Mouse (Mus musculus): Measurements from ENCODE around the gene Eepd1. TPM values are rescaled to one million over a fixed set of nuclear protein-coding genes. Genes with fewer than 3 reads are reported as not detected.

The Eepd1 gene
- total RNA-seq, 2 experiments from 2014 or later, result 43.5 to 72.8 TPM

- no peak for DNase-seq
- intact Hi-C loops (cut with DNase I; ENCODE audit: low total_unique reads), result loop anchor here (10.0 kb wide), 2 partner anchors 98 to 172 kb away; no protein-coding TSS in a partner anchor
Observed at GRCm38 (mm10) chr9:25486246-25486807, 5.0 kb downstream of the Eepd1 start.

- no peak for DNase-seq
- intact Hi-C loops (cut with DNase I; ENCODE audit: low total_unique reads), result loop anchor here (10.0 kb wide), 2 partner anchors 97 to 173 kb away; no protein-coding TSS in a partner anchor
Observed at GRCm38 (mm10) chr9:25487446-25488110, 6.2 kb downstream of the Eepd1 start.

- intact Hi-C loops (cut with DNase I; ENCODE audit: low total_unique reads), result loop anchor here (10.0 kb wide), 2 partner anchors 96 to 174 kb away; no protein-coding TSS in a partner anchor
- DNase-seq, result no peak
Observed at GRCm38 (mm10) chr9:25488581-25488980, 7.2 kb downstream of the Eepd1 start.

GRCm38 (mm10) chr9:25489221-25489960, 8.0 kb downstream of the Eepd1 start:
- intact Hi-C loops (cut with DNase I; ENCODE audit: low total_unique reads), result loop anchor here (10.0 kb wide), 2 partner anchors 95 to 175 kb away; no protein-coding TSS in a partner anchor
- no peak for DNase-seq

GRCm38 (mm10) chr9:25490278-25491145, 9.2 kb downstream of the Eepd1 start:
- intact Hi-C loops (cut with DNase I; ENCODE audit: low total_unique reads), result no loop called here
- DNase-seq, result no peak

- intact Hi-C loops (cut with DNase I; ENCODE audit: low total_unique reads), result no loop called here
- no peak for DNase-seq
Observed at GRCm38 (mm10) chr9:25493918-25494317, 12.6 kb downstream of the Eepd1 start.

- DNase-seq, result peak; percentile 44
Observed at GRCm38 (mm10) chr9:25495601-25496000, 14.3 kb downstream of the Eepd1 start.

GRCm38 (mm10) chr9:25496196-25496595, 14.8 kb downstream of the Eepd1 start:
- intact Hi-C loops (cut with DNase I; ENCODE audit: low total_unique reads), result no loop called here
- DNase-seq, result peak; percentile 36

More at GRCm38 (mm10) chr9:25495601-25496000, 14.3 kb downstream of the Eepd1 start:
- intact Hi-C loops (cut with DNase I; ENCODE audit: low total_unique reads), result no loop called here

- DNase-seq, result no peak
Observed at GRCm38 (mm10) chr9:25496703-25497102, 15.4 kb downstream of the Eepd1 start.

GRCm38 (mm10) chr9:25498770-25499169, 17.4 kb downstream of the Eepd1 start:
- peak; percentile 47 for DNase-seq
- intact Hi-C loops (cut with DNase I; ENCODE audit: low total_unique reads), result no loop called here

More at GRCm38 (mm10) chr9:25496703-25497102, 15.4 kb downstream of the Eepd1 start:
- intact Hi-C loops (cut with DNase I; ENCODE audit: low total_unique reads), result no loop called here

GRCm38 (mm10) chr9:25499306-25499705, 18.0 kb downstream of the Eepd1 start:
- intact Hi-C loops (cut with DNase I; ENCODE audit: low total_unique reads), result no loop called here
- no peak for DNase-seq

- DNase-seq, result no peak
- intact Hi-C loops (cut with DNase I; ENCODE audit: low total_unique reads), result loop anchor here (5.0 to 10.0 kb wide), 2 partner anchors 55 to 248 kb away; partner anchors contain the start of gene Sept7
Observed at GRCm38 (mm10) chr9:25500031-25500430, 18.7 kb downstream of the Eepd1 start.

- no peak for DNase-seq
- intact Hi-C loops (cut with DNase I; ENCODE audit: low total_unique reads), result loop anchor here (10.0 kb wide), 1 partner anchor 46 kb away; no protein-coding TSS in a partner anchor
Observed at GRCm38 (mm10) chr9:25508825-25509224, 27.5 kb downstream of the Eepd1 start.

- intact Hi-C loops (cut with DNase I; ENCODE audit: low total_unique reads), result no loop called here
- DNase-seq, result no peak
Observed at GRCm38 (mm10) chr9:25510572-25510971, 29.2 kb downstream of the Eepd1 start.

GRCm38 (mm10) chr9:25513050-25513449, 31.7 kb downstream of the Eepd1 start:
- intact Hi-C loops (cut with DNase I; ENCODE audit: low total_unique reads), result no loop called here
- no peak for DNase-seq

GRCm38 (mm10) chr9:25513556-25513955, 32.2 kb downstream of the Eepd1 start:
- DNase-seq, result no peak
- intact Hi-C loops (cut with DNase I; ENCODE audit: low total_unique reads), result no loop called here

- intact Hi-C loops (cut with DNase I; ENCODE audit: low total_unique reads), result no loop called here
- DNase-seq, result no peak
Observed at GRCm38 (mm10) chr9:25516640-25517039, 35.3 kb downstream of the Eepd1 start.

GRCm38 (mm10) chr9:25517982-25518381, 36.6 kb downstream of the Eepd1 start:
- intact Hi-C loops (cut with DNase I; ENCODE audit: low total_unique reads), result no loop called here

GRCm38 (mm10) chr9:25519193-25519592, 37.8 kb downstream of the Eepd1 start:
- DNase-seq, result peak; percentile 67
- intact Hi-C loops (cut with DNase I; ENCODE audit: low total_unique reads), result no loop called here

More at GRCm38 (mm10) chr9:25517982-25518381, 36.6 kb downstream of the Eepd1 start:
- DNase-seq, result peak; percentile 19
